9 mouse cellular contexts compared by ENCODE assay signal in genomic region chr11:4235665-4236545, GRCm38 (mm10). TPM values are rescaled to one million over a fixed set of nuclear protein-coding genes. Genes with fewer than 3 reads are reported as not detected.
DNase-seq lines count a peak whose midpoint lies in the region; ATAC-seq and TF ChIP-seq lines count a peak whose summit lies in the region.
"Had no signal": no experiment of that assay in that cellular context is flagged by ENCODE, and none has a peak within 500 bp of the region (broad histone marks: within the 10 kb centered on the region; RNA-seq: fewer than 3 reads in every experiment).

Gene Osm, plus strand, starts transcription at chr11:4236420.

- H3K4me2 ChIP-seq in CH12.LX (ENCODE audit: insufficient read depth, low read depth, poor library complexity, severe bottlenecking): peak within 1 kb of the TSS; percentile 30
- peak within 1 kb of the TSS; percentile 41 for H3K4me2 ChIP-seq in liver, embryonic 11.5 days

- peak within 1 kb of the TSS; percentile 84 for H3K27ac ChIP-seq in CH12.LX (ENCODE audit: insufficient read depth, low read depth)
- H3K27ac ChIP-seq in liver, embryonic 11.5 days (ENCODE audit: low read depth, low read length): 0 out of 2 replicates have a peak within 1 kb of the TSS, but pooled peaks have one; percentile 1

- peak; percentile 75 for DNase-seq in CH12.LX (ENCODE audit: extremely low read depth)
- peak; percentile 59 for DNase-seq in R1 (ENCODE audit: low read depth, low spot score)
- DNase-seq in liver, embryonic 11.5 days (ENCODE audit: low spot score): no peak
- peak; percentile 53 to 70 for DNase-seq in spleen, postnatal 10 days (ENCODE audit: low spot score in 2 of 2)
- DNase-seq in adrenal gland, postnatal 10 days: no peak
- no peak for DNase-seq in urinary bladder, postnatal 10 days (ENCODE audit: low spot score)
- DNase-seq in frontal cortex, adult 2 months (ENCODE audit: extremely low spot score in 1 of 2, low spot score in 1 of 2): no peak

- ATAC-seq in liver, embryonic 11.5 days (replicated peaks; ENCODE audit: low FRiP score): peak; percentile 62

- in situ Hi-C loops in CH12.LX (cut with MboI; ENCODE audit: low pct_ligation_motif_present, low pct_unique_long_range_greater_than_20kb, low sequenced_read_pairs): no loop called here

- H3K9me3 ChIP-seq in CH12.LX (replicated peaks; ENCODE audit: low read length): no peaks in the 10 kb centered on the region
- no peaks in the 10 kb centered on the region for H3K9me3 ChIP-seq in liver, embryonic 11.5 days (ENCODE audit: control insufficient read depth, low read length)

- H3K27me3 ChIP-seq in CH12.LX (replicated peaks): no peaks in the 10 kb centered on the region
- no peaks in the 10 kb centered on the region for H3K27me3 ChIP-seq in liver, embryonic 11.5 days (replicated peaks; ENCODE audit: control insufficient read depth, insufficient read depth, low read length)

- peaks cover 26% of the 10 kb centered on the region for H3K79me2 ChIP-seq in CH12.LX (replicated peaks; ENCODE audit: control insufficient read depth, extremely low read depth, insufficient read depth, poor library complexity, severe bottlenecking)

- H3K4me3 ChIP-seq in CH12.LX (replicated peaks in 1 of 3; ENCODE audit: low read depth in 2 of 3, low read length in 2 of 3, poor library complexity in 1 of 3): peak within 1 kb of the TSS; percentile 76 to 86 (median 84)
- no peak within 1 kb of the TSS for H3K4me3 ChIP-seq in liver, embryonic 11.5 days (ENCODE audit: low read depth, low read length)

- no peak for TF ChIP-seq CTCF in CH12.LX (conservative IDR thresholded peaks at IDR 0.05 in 1 of 2, IDR thresholded peaks at IDR 0.05 in 1 of 2; ENCODE audit: low read depth in 2 of 2, low read length in 2 of 2)

- 63% methylated on average over 16 of the region's 16 CpGs for WGBS in liver, embryonic 11.5 days

- peaks cover 14 to 50% of the 10 kb centered on the region in 2 experiments for H3K4me1 ChIP-seq in CH12.LX (ENCODE audit: control insufficient read depth in 1 of 2, insufficient read depth in 2 of 2)
- peaks cover 19% of the 10 kb centered on the region; the same call in 1 of the 2 replicates for H3K4me1 ChIP-seq in liver, embryonic 11.5 days (replicated peaks; ENCODE audit: control insufficient read depth, insufficient read depth, low read length)

- no peak for TF ChIP-seq RAD21 in CH12.LX (IDR thresholded peaks at IDR 0.05; ENCODE audit: low read depth, low read length)

- TF ChIP-seq EP300 in CH12.LX (IDR thresholded peaks at IDR 0.05; ENCODE audit: low read length): peak; percentile 53; the same call in 1 of the 2 replicates

- H3K9ac ChIP-seq in CH12.LX (ENCODE audit: insufficient read depth, low read depth): peak within 1 kb of the TSS; percentile 87
- no peak within 1 kb of the TSS; the same call in 1 of the 2 replicates for H3K9ac ChIP-seq in liver, embryonic 11.5 days (ENCODE audit: low read depth, low read length)

- peak; percentile 83 for TF ChIP-seq POLR2A in CH12.LX (IDR thresholded peaks at IDR 0.05; ENCODE audit: low read depth, low read length)

- dilution Hi-C loops in CH12.LX (cut with MboI; ENCODE audit: extremely low pct_ligation_motif_present, extremely low pct_unique_long_range_greater_than_20kb, low sequenced_read_pairs): no loop called here

- peaks cover 22 to 57% of the 10 kb centered on the region in 2 experiments for H3K36me3 ChIP-seq in CH12.LX (replicated peaks in 1 of 2; ENCODE audit: control insufficient read depth in 1 of 2, insufficient read depth in 1 of 2, low read length in 1 of 2)
- no peaks in the 10 kb centered on the region for H3K36me3 ChIP-seq in liver, embryonic 11.5 days (ENCODE audit: control insufficient read depth, insufficient read depth, low read length)

TF ChIP-seq in CH12.LX, 34 proteins besides CTCF, POLR2A, EP300 and RAD21:
- TF ChIP-seq E2F4 (IDR thresholded peaks at IDR 0.05; ENCODE audit: insufficient replicate concordance, low read depth, low read length): no peak; the same call in 1 of the 2 replicates
- TF ChIP-seq ETS1 (conservative IDR thresholded peaks at IDR 0.05; ENCODE audit: low read depth, low read length): no peak
- TF ChIP-seq USF2 (conservative IDR thresholded peaks at IDR 0.05; ENCODE audit: low read depth, low read length): no peak
- peak; percentile 58 for TF ChIP-seq IRF4 (IDR thresholded peaks at IDR 0.05; ENCODE audit: low read depth, low read length)
- no peak; the same call in 1 of the 2 replicates for TF ChIP-seq MAX (IDR thresholded peaks at IDR 0.05; ENCODE audit: low read length)
- peak; percentile 83 for TF ChIP-seq ELF1 (IDR thresholded peaks at IDR 0.05; ENCODE audit: low read depth, low read length)
- 0 out of 2 replicates have a peak, but pooled peaks have one; percentile 59 for TF ChIP-seq RCOR1 (conservative IDR thresholded peaks at IDR 0.05; ENCODE audit: low read depth, low read length)
- peak; percentile 92 for TF ChIP-seq SIN3A (IDR thresholded peaks at IDR 0.05; ENCODE audit: low read length)
- TF ChIP-seq SMC3 (IDR thresholded peaks at IDR 0.05; ENCODE audit: low read depth, low read length): 0 out of 2 replicates have a peak, but pooled peaks have one; percentile 1
- no peak for TF ChIP-seq ZNF384 (IDR thresholded peaks at IDR 0.05; ENCODE audit: low read depth, low read length)
- TF ChIP-seq HCFC1 (IDR thresholded peaks at IDR 0.05; ENCODE audit: low read depth, low read length): no peak; the same call in 1 of the 2 replicates
- TF ChIP-seq MAZ (IDR thresholded peaks at IDR 0.05; ENCODE audit: low read depth, low read length): peak; percentile 74; the same call in 1 of the 2 replicates
- no peak; the same call in 1 of the 2 replicates for TF ChIP-seq JUN (IDR thresholded peaks at IDR 0.05; ENCODE audit: insufficient read depth, low read depth, low read length)
- TF ChIP-seq POLR2AphosphoS2 (IDR thresholded peaks at IDR 0.05; ENCODE audit: low read depth, low read length): no peak; the same call in none of the 2 replicates
- 0 out of 2 replicates have a peak, but pooled peaks have one; percentile 7 for TF ChIP-seq JUND (conservative IDR thresholded peaks at IDR 0.05; ENCODE audit: low read depth, low read length)
- peak; percentile 73 for TF ChIP-seq ZMIZ1 (IDR thresholded peaks at IDR 0.05; ENCODE audit: low read depth, low read length)
- no peak for TF ChIP-seq ZC3H11A (IDR thresholded peaks at IDR 0.05; ENCODE audit: low read depth, low read length)
- TF ChIP-seq TBP (conservative IDR thresholded peaks at IDR 0.05; ENCODE audit: low read depth, low read length): peak; percentile 89
- no peak; the same call in 1 of the 2 replicates for TF ChIP-seq MAFK (IDR thresholded peaks at IDR 0.05; ENCODE audit: insufficient replicate concordance, low read length)
- TF ChIP-seq UBTF (IDR thresholded peaks at IDR 0.05; ENCODE audit: low read depth, low read length): 0 out of 2 replicates have a peak, but pooled peaks have one; percentile 32
- TF ChIP-seq NRF1 (IDR thresholded peaks at IDR 0.05; ENCODE audit: low read depth, low read length): peak; percentile 30; the same call in 1 of the 2 replicates
- no peak for TF ChIP-seq PAX5 (IDR thresholded peaks at IDR 0.05; ENCODE audit: low read length)
- TF ChIP-seq ZKSCAN1 (IDR thresholded peaks at IDR 0.05; ENCODE audit: borderline replicate concordance, low read depth, low read length): no peak
- TF ChIP-seq NELFE (IDR thresholded peaks at IDR 0.05; ENCODE audit: low read depth, low read length): peak; percentile 76
- no peak for TF ChIP-seq CHD2 (IDR thresholded peaks at IDR 0.05; ENCODE audit: low read length)
- peak; percentile 44; the same call in 1 of the 2 replicates for TF ChIP-seq MEF2A (IDR thresholded peaks at IDR 0.05; ENCODE audit: borderline replicate concordance, low read depth, low read length)
- 0 out of 2 replicates have a peak, but pooled peaks have one; percentile 46 for TF ChIP-seq KAT2A (IDR thresholded peaks at IDR 0.05; ENCODE audit: insufficient replicate concordance, low read length)
- no peak; the same call in 1 of the 2 replicates for TF ChIP-seq BHLHE40 (IDR thresholded peaks at IDR 0.05; ENCODE audit: low read depth, low read length)
- peak; percentile 87; the same call in 1 of the 2 replicates for TF ChIP-seq CHD1 (IDR thresholded peaks at IDR 0.05; ENCODE audit: low read depth, low read length)
- TF ChIP-seq TCF12 (IDR thresholded peaks at IDR 0.05; ENCODE audit: low read depth, low read length): peak; percentile 83
- peak; percentile 42 for TF ChIP-seq MYC (IDR thresholded peaks at IDR 0.05; ENCODE audit: low read depth, low read length)
- no peak for TF ChIP-seq GABPA (IDR thresholded peaks at IDR 0.05; ENCODE audit: insufficient replicate concordance, low read depth, low read length)
- TF ChIP-seq MXI1 (IDR thresholded peaks at IDR 0.05; ENCODE audit: low read depth, low read length): no peak
- TF ChIP-seq USF1 (IDR thresholded peaks at IDR 0.05; ENCODE audit: low read depth, low read length): no peak

RNA-seq across cellular contexts. Expression of gene Osm, which starts in this region (rescaled TPM):
- total RNA-seq in CH12.LX (2012; rRNA removed): 11.0 and 12.8 TPM in 2 replicates
- total RNA-seq in CH12.LX (2014; rRNA removed): 11.8 and 15.1 TPM in 2 replicates
- polyA plus RNA-seq in CH12.LX (2012; ENCODE audit: insufficient read length, low read depth): 10.4 and 12.5 TPM in 2 replicates
- polyA plus RNA-seq in liver, embryonic 11.5 days (2014; fragmentation: Nextera tagmentation; extraction: Ambion mirVana): 0.32 and 0.33 TPM in 2 replicates
- under 1 TPM in 1 of 2 experiments, not detected in 1; 0.18 TPM for total RNA-seq in adrenal gland, postnatal 10 days (2021)
- 0.08 and 0.18 TPM in 2 replicates for polyA plus RNA-seq in frontal cortex, adult 2 months (2012; rRNA removed)
- polyA plus RNA-seq: heart, embryonic 14.5 days; testis, adult 2 months had no signal

Comparison
In these comparisons a context has a peak if more than half of its experiments do, and no peak if none do; other contexts are left out.
1. RNA of gene Osm (total RNA-seq): 11.0 to 15.1 TPM in CH12.LX; 0.18 TPM in adrenal gland, postnatal 10 days; every median in the first group is over 10 times any median in the second.
2. Peak in ATAC-seq, H3K27ac ChIP-seq and H3K4me2 ChIP-seq in liver, embryonic 11.5 days; RNA of the gene not detected or under 1 TPM.
3. DNase-seq: peak in CH12.LX (single experiment), R1 (single experiment) and spleen, postnatal 10 days (2 of 2); none in liver, embryonic 11.5 days (single experiment), adrenal gland, postnatal 10 days (single experiment), urinary bladder, postnatal 10 days (single experiment) and frontal cortex, adult 2 months (0 of 2).